8 mouse cellular contexts compared by ENCODE assay signal in genomic region chr17:71311340-71312171, GRCm38 (mm10). TPM values are rescaled to one million over a fixed set of nuclear protein-coding genes. Genes with fewer than 3 reads are reported as not detected.
DNase-seq lines count a peak whose midpoint lies in the region; ATAC-seq and TF ChIP-seq lines count a peak whose summit lies in the region.

TSS of gene Emilin2 (minus strand) at chr17:71311978.

- peak within 1 kb of the TSS; percentile 89 for H3K4me3 ChIP-seq in bone marrow macrophage, adult 2 months (ENCODE audit: insufficient read depth, low read length)
- peak within 1 kb of the TSS; percentile 44 for H3K4me3 ChIP-seq in forebrain, embryonic 16.5 days (replicated peaks; ENCODE audit: low read length)
- peak within 1 kb of the TSS; percentile 65 for H3K4me3 ChIP-seq in hindbrain, embryonic 16.5 days (ENCODE audit: low read length)

- 11% methylated on average over 20 of the region's 20 CpGs for WGBS in forebrain, embryonic 16.5 days
- 9% methylated on average over 20 of the region's 20 CpGs for WGBS in hindbrain, embryonic 16.5 days

- no peak within 1 kb of the TSS for H3K27ac ChIP-seq in bone marrow macrophage, adult 2 months (ENCODE audit: insufficient read depth, low read depth, low read length)
- H3K27ac ChIP-seq in forebrain, embryonic 16.5 days (ENCODE audit: low read length): no peak within 1 kb of the TSS
- no peak within 1 kb of the TSS for H3K27ac ChIP-seq in hindbrain, embryonic 16.5 days (ENCODE audit: low read depth, low read length)

- H3K9ac ChIP-seq in forebrain, embryonic 16.5 days (replicated peaks; ENCODE audit: low read depth, low read length): peak within 1 kb of the TSS; percentile 58
- H3K9ac ChIP-seq in hindbrain, embryonic 16.5 days (ENCODE audit: low read depth, low read length): peak within 1 kb of the TSS; percentile 74

- peak; percentile 62 for TF ChIP-seq CTCF in bone marrow macrophage, adult 2 months (IDR thresholded peaks at IDR 0.05; ENCODE audit: low read depth, low read length)

- TF ChIP-seq POLR2A in bone marrow macrophage, adult 2 months (IDR thresholded peaks at IDR 0.05; ENCODE audit: borderline replicate concordance, low read depth, low read length): no peak

- no peaks in the 10 kb centered on the region for H3K9me3 ChIP-seq in forebrain, embryonic 16.5 days (ENCODE audit: control insufficient read depth, low read length)
- H3K9me3 ChIP-seq in hindbrain, embryonic 16.5 days (ENCODE audit: control insufficient read depth, low read length): no peaks in the 10 kb centered on the region

- peak within 1 kb of the TSS; percentile 86 for H3K4me2 ChIP-seq in forebrain, embryonic 16.5 days (ENCODE audit: low read length)
- peak within 1 kb of the TSS; percentile 100 for H3K4me2 ChIP-seq in hindbrain, embryonic 16.5 days (ENCODE audit: low read length)

- no peak for ATAC-seq in forebrain, embryonic 16.5 days
- ATAC-seq in hindbrain, embryonic 16.5 days: no peak
- no peak for ATAC-seq in frontal cortex, adult (ENCODE audit: low TSS enrichment)

- peak; percentile 68 for DNase-seq in gastrocnemius, adult 18-20 months (ENCODE audit: low spot score)
- no peak for DNase-seq in gastrocnemius, postnatal 25 days
- DNase-seq in lung, postnatal 10 days: peak; percentile 58
- peak; percentile 73 for DNase-seq in retina, postnatal 1 day

- no peaks in the 10 kb centered on the region for H3K36me3 ChIP-seq in forebrain, embryonic 16.5 days (ENCODE audit: control insufficient read depth, insufficient read depth)
- no peaks in the 10 kb centered on the region for H3K36me3 ChIP-seq in hindbrain, embryonic 16.5 days (ENCODE audit: control insufficient read depth, insufficient read depth, low read length)

- peaks cover 21% of the 10 kb centered on the region for H3K27me3 ChIP-seq in forebrain, embryonic 16.5 days (replicated peaks; ENCODE audit: control insufficient read depth, insufficient read depth, low read length)
- no peaks in the 10 kb centered on the region; the same call in none of the 2 replicates for H3K27me3 ChIP-seq in hindbrain, embryonic 16.5 days (replicated peaks; ENCODE audit: control insufficient read depth, insufficient read depth, low read length)

- peaks cover 23% of the 10 kb centered on the region for H3K4me1 ChIP-seq in bone marrow macrophage, adult 2 months (ENCODE audit: control insufficient read depth, insufficient read depth, low read length)
- H3K4me1 ChIP-seq in forebrain, embryonic 16.5 days (replicated peaks; ENCODE audit: control insufficient read depth, insufficient read depth, low read length): peaks cover 12% of the 10 kb centered on the region
- H3K4me1 ChIP-seq in hindbrain, embryonic 16.5 days (ENCODE audit: control insufficient read depth, insufficient read depth, low read depth, low read length): peaks cover 19% of the 10 kb centered on the region

RNA-seq across cellular contexts. Expression of gene Emilin2, which starts in this region (rescaled TPM):
- total RNA-seq in gastrocnemius, adult 18-20 months (2021): 1 to 10 TPM; 4.4 to 5.0 TPM
- total RNA-seq in gastrocnemius, postnatal 25 days (2021): 10 to 100 TPM in 1 of 2 experiments, 1 to 10 TPM in 1; 9.9 to 13.8 TPM
- polyA plus RNA-seq in bone marrow macrophage, adult 2 months (2012; ENCODE audit: insufficient read depth, insufficient read length, missing spikeins): 72.4 and 102 TPM in 2 replicates
- 1.2 and 1.4 TPM in 2 replicates for polyA plus RNA-seq in forebrain, embryonic 16.5 days (2015; fragmentation: Nextera tagmentation; extraction: Ambion mirVana)
- polyA plus RNA-seq in hindbrain, embryonic 16.5 days (2015; fragmentation: Nextera tagmentation; extraction: Ambion mirVana): 2.2 and 2.5 TPM in 2 replicates

Comparison
In these comparisons a context has a peak if more than half of its experiments do, and no peak if none do; other contexts are left out.
1. RNA of gene Emilin2 (polyA plus RNA-seq): 72.4 to 102 TPM in bone marrow macrophage, adult 2 months; 2.2 to 2.5 TPM in hindbrain, embryonic 16.5 days and 1.2 to 1.4 TPM in forebrain, embryonic 16.5 days; every median in the first group is over 10 times any median in the second.
2. Peak in every context shown above with its lines, with median percentiles within 50 percentile points of each other: H3K4me3 ChIP-seq.